Mouse (Mus musculus) heart, postnatal 0 days (tissue): ENCODE measurements at regions not wholly inside any gene's neighbourhood (a gene's known extent, or its start where the extent isn't known, plus 50 kb on each side); places are given as distances from the start of the nearest gene placed in this dataset.

Experiments
- CTCF ChIP-seq: IDR thresholded peaks from 2 replicates; pipeline ENCODE4 v1.5.1; 2016; ENCODE audit warnings: antibody characterized with exemption, control low read depth, low read depth
- EP300 ChIP-seq: IDR thresholded peaks from 2 replicates; pipeline ENCODE4 v1.6.1; 2016; ENCODE audit warnings: antibody characterized with exemption, low read depth

GRCm38 (mm10) chr13:78323183-78323582 is 123.6 kb upstream of the Nr2f1 start:
- TF ChIP-seq CTCF, result no peak
- no peak for TF ChIP-seq EP300
